ENCODE assay signal across 8 mouse cellular contexts in the genomic region with DNA sequence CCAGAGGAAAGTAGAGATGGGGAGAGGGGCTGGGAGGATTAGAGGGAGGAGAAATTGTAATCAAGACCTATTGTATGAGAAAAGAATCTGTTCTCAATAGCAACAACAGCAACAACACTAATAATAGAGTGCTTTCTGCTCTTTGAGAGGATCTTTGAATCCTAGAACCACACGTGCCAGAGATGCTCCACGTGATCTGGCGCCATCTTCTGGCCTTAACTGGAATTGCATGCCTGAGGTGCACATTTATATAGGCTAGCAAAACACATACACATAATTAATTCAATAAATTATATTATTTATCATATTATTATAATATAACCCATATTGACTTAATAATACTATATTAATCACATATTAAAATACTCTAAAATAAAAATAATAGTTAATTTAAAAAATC. TPM values are rescaled to one million over a fixed set of nuclear protein-coding genes. Genes with fewer than 3 reads are reported as not detected.
DNase-seq lines count a peak whose midpoint lies in the region; TF ChIP-seq lines count a peak whose summit lies in the region.

No protein-coding gene starts in this region.

- H3K4me1 ChIP-seq in heart, adult 2 months (ENCODE audit: control insufficient read depth, insufficient read depth, low read length), result no peaks in the 10 kb centered on the region
- H3K4me1 ChIP-seq in embryonic fibroblast, embryonic 13.5 days (ENCODE audit: control insufficient read depth, insufficient read depth, low read length), result no peaks in the 10 kb centered on the region
- H3K4me1 ChIP-seq in thymus, adult 2 months (replicated peaks; ENCODE audit: control insufficient read depth, insufficient read depth, low read length), result no peaks in the 10 kb centered on the region

- no peaks in the 10 kb centered on the region for H3K79me2 ChIP-seq in heart, adult 2 months (replicated peaks; ENCODE audit: control insufficient read depth, insufficient read depth, low read length)

- no peaks in the 10 kb centered on the region for H3K36me3 ChIP-seq in heart, adult 2 months (ENCODE audit: control insufficient read depth, insufficient read depth, low read length)
- no peaks in the 10 kb centered on the region for H3K36me3 ChIP-seq in thymus, adult 2 months (ENCODE audit: control insufficient read depth, insufficient read depth, low read length)

- no peak overlapping the region for H3K9ac ChIP-seq in heart, adult 2 months (ENCODE audit: low read depth, low read length)

- no peak overlapping the region for H3K4me3 ChIP-seq in heart, adult 2 months
- no peak overlapping the region for H3K4me3 ChIP-seq in embryonic fibroblast, embryonic 13.5 days (ENCODE audit: insufficient read depth, low read length)
- no peak overlapping the region for H3K4me3 ChIP-seq in thymus, adult 2 months (ENCODE audit: control insufficient read depth, insufficient read depth, low read length)

- no peak for TF ChIP-seq POLR2A in heart, adult 2 months (IDR thresholded peaks at IDR 0.05; ENCODE audit: insufficient read depth, low read depth, low read length)
- TF ChIP-seq POLR2A in embryonic fibroblast, embryonic 13.5 days (IDR thresholded peaks at IDR 0.05; ENCODE audit: low read depth, low read length), result no peak
- no peak for TF ChIP-seq POLR2A in thymus, adult 2 months (IDR thresholded peaks at IDR 0.05; ENCODE audit: control insufficient read depth, extremely low read depth, insufficient read depth, low read length, poor library complexity)

- 5% methylated on average over 3 of the region's 3 CpGs for WGBS in heart, adult 2 months
- 21% methylated on average over 3 of the region's 3 CpGs for WGBS in thymus, adult 2 months

- no peak for TF ChIP-seq EP300 in heart, adult 2 months (IDR thresholded peaks at IDR 0.05; ENCODE audit: insufficient read depth, low read depth, low read length)

- peak; percentile 74 for TF ChIP-seq CTCF in heart, adult 2 months (IDR thresholded peaks at IDR 0.05)
- TF ChIP-seq CTCF in embryonic fibroblast, embryonic 13.5 days (IDR thresholded peaks at IDR 0.05; ENCODE audit: borderline replicate concordance, insufficient read depth, low read length), result peak; percentile 74; the same call in 1 of the 2 replicates
- no peak for TF ChIP-seq CTCF in thymus, adult 2 months (IDR thresholded peaks at IDR 0.05; ENCODE audit: borderline replicate concordance, control insufficient read depth, extremely low read depth, insufficient read depth, low read length, poor library complexity)

- H3K27me3 ChIP-seq in heart, adult 2 months (ENCODE audit: control insufficient read depth, insufficient read depth, low read length), result no peaks in the 10 kb centered on the region
- no peaks in the 10 kb centered on the region for H3K27me3 ChIP-seq in thymus, adult 2 months (ENCODE audit: control insufficient read depth, insufficient read depth, low read length)

- intact Hi-C loops in heart, adult 2 months (cut with DNase I), result no loop called here

- DNase-seq in heart, adult 2 months, result peak; percentile 4 to 27
- DNase-seq in heart, adult 9 months (ENCODE audit: low spot score in 2 of 2), result no peak
- DNase-seq in 3134 (ENCODE audit: extremely low read depth, insufficient read length, low spot score) (peak; percentile 3), R1 (ENCODE audit: low read depth, low spot score) (peak; percentile 55)
- DNase-seq in lung, postnatal 10 days, result peak; percentile 17
- DNase-seq in thymus, adult 2 months, result peak; percentile 57
- DNase-seq in layer of hippocampus, adult 9-10 months (ENCODE audit: low spot score), result no peak

- no peak overlapping the region for H3K27ac ChIP-seq in heart, adult 2 months
- no peak overlapping the region for H3K27ac ChIP-seq in embryonic fibroblast, embryonic 13.5 days (ENCODE audit: insufficient read depth, low read length)
- no peak overlapping the region for H3K27ac ChIP-seq in thymus, adult 2 months (ENCODE audit: control insufficient read depth, insufficient read depth, low read length)

RNA-seq across cellular contexts. Expression of gene Olfr655, which starts 1.6 kb away (rescaled TPM):
- total RNA-seq in heart, adult 2 months (2021), result not detected
- not detected in 2 replicates for polyA plus RNA-seq in heart, adult 2 months (2012; rRNA removed)
- polyA plus RNA-seq in embryonic fibroblast, embryonic 13.5 days (2011; ENCODE audit: insufficient read length, low read depth, missing spikeins), result not detected in 2 replicates
- polyA plus RNA-seq in thymus, adult 2 months (2012; rRNA removed), result not detected in 2 replicates

RNA-seq across cellular contexts. Expression of gene Olfr656, which starts 10.6 kb away (rescaled TPM):
- not detected for total RNA-seq in heart, adult 2 months (2021)
- polyA plus RNA-seq in heart, adult 2 months (2012; rRNA removed), result not detected in 2 replicates
- not detected in 2 replicates for polyA plus RNA-seq in embryonic fibroblast, embryonic 13.5 days (2011; ENCODE audit: insufficient read length, low read depth, missing spikeins)
- polyA plus RNA-seq in thymus, adult 2 months (2012; rRNA removed), result not detected in 2 replicates

RNA-seq across cellular contexts. Expression of gene Olfr654, which starts 16.3 kb away (rescaled TPM):
- not detected for total RNA-seq in heart, adult 2 months (2021)
- polyA plus RNA-seq in heart, adult 2 months (2012; rRNA removed), result not detected in 2 replicates
- not detected in 2 replicates for polyA plus RNA-seq in embryonic fibroblast, embryonic 13.5 days (2011; ENCODE audit: insufficient read length, low read depth, missing spikeins)
- polyA plus RNA-seq in thymus, adult 2 months (2012; rRNA removed), result not detected in 2 replicates

RNA-seq across cellular contexts. Expression of gene Olfr657, which starts 21.4 kb away (rescaled TPM):
- total RNA-seq in heart, adult 2 months (2021), result not detected
- not detected in 2 replicates for polyA plus RNA-seq in heart, adult 2 months (2012; rRNA removed)
- polyA plus RNA-seq in embryonic fibroblast, embryonic 13.5 days (2011; ENCODE audit: insufficient read length, low read depth, missing spikeins), result not detected in 2 replicates
- not detected in 2 replicates for polyA plus RNA-seq in thymus, adult 2 months (2012; rRNA removed)

RNA-seq across cellular contexts. Expression of gene Olfr653, which starts 26.1 kb away (rescaled TPM):
- not detected for total RNA-seq in heart, adult 2 months (2021)
- not detected in 2 replicates for polyA plus RNA-seq in heart, adult 2 months (2012; rRNA removed)
- polyA plus RNA-seq in embryonic fibroblast, embryonic 13.5 days (2011; ENCODE audit: insufficient read length, low read depth, missing spikeins), result not detected in 2 replicates
- not detected in 2 replicates for polyA plus RNA-seq in thymus, adult 2 months (2012; rRNA removed)

Comparison
In these comparisons a context has a peak if more than half of its experiments do, and no peak if none do; other contexts are left out.
1. DNase-seq: peak in heart, adult 2 months (2 of 2), 3134 (single experiment), R1 (single experiment), lung, postnatal 10 days (single experiment) and thymus, adult 2 months (single experiment); none in heart, adult 9 months (0 of 2) and layer of hippocampus, adult 9-10 months (single experiment).